Mouse (Mus musculus) forebrain, embryonic 16.5 days (tissue): Measurements from ENCODE around the gene Pakap. TPM values are rescaled to one million over a fixed set of nuclear protein-coding genes. Genes with fewer than 3 reads are reported as not detected.
A peak's percentile ranks its signal among the peaks of the same experiment; 100 is the strongest.

ENCODE experiments used
- ATAC-seq: fragments of 200-750 bp; cut with Nextera tagmentation; 2 replicates; pipeline ENCODE4 v1.8.0; 2017; ENCODE audit warnings: mild to moderate bottlenecking, moderate library complexity
- H3K27ac ChIP-seq: fragments of 300-500 bp; sonication (generic); 2 replicates; pipeline ENCODE4 v1.5.1; 2014; ENCODE audit warnings: low read length, control low read depth
- H3K27me3 ChIP-seq: fragments of 300-500 bp; sonication (generic); replicated peaks from 2 replicates; pipeline ENCODE4 v1.6.1; 2014; ENCODE audit warnings: low read length; ENCODE audit not compliant: control insufficient read depth, insufficient read depth
- H3K36me3 ChIP-seq: fragments of 300-500 bp; sonication (generic); 2 replicates; pipeline ENCODE4 v1.6.1; 2014; ENCODE audit not compliant: control insufficient read depth, insufficient read depth
- H3K4me1 ChIP-seq: fragments of 300-500 bp; sonication (generic); replicated peaks from 2 replicates; pipeline ENCODE4 v1.6.1; 2014; ENCODE audit warnings: low read length; ENCODE audit not compliant: control insufficient read depth, insufficient read depth
- H3K4me2 ChIP-seq: fragments of 300-500 bp; sonication (generic); 2 replicates; pipeline ENCODE4 v1.6.1; 2014; ENCODE audit warnings: mild to moderate bottlenecking, low read length, control low read depth
- H3K4me3 ChIP-seq: fragments of 300-500 bp; sonication (generic); replicated peaks from 2 replicates; pipeline ENCODE4 v1.5.1; 2014; ENCODE audit warnings: mild to moderate bottlenecking, low read length, control low read depth
- H3K9ac ChIP-seq: fragments of 300-500 bp; sonication (generic); replicated peaks from 2 replicates; pipeline ENCODE4 v1.6.1; 2014; ENCODE audit warnings: low read depth, low read length, control low read depth
- H3K9me3 ChIP-seq: fragments of 300-500 bp; sonication (generic); 2 replicates; pipeline ENCODE4 v1.6.1; 2016; ENCODE audit warnings: low read length; ENCODE audit not compliant: control insufficient read depth
- WGBS: fragments of 180-500 bp; shearing (Covaris S2); extraction: QIAGEN DNeasy Blood & Tissue Kit; methylation state at CpG from one replicate; pipeline ENCODE4 v1.1.7; 2014; 5-methylcytosine and 5-hydroxymethylcytosine counted together
- polyA plus RNA-seq: library from polyadenylated mRNA; unstranded; fragments of >200 nt; fragmentation: Nextera tagmentation; extraction: Ambion mirVana; gene quantifications from 2 replicates; pipeline ENCODE4 v1.2.1, GENCODE M21; 2015

Gene Pakap
- polyA plus RNA-seq, 1 experiment from 2014 or later = 6.4 TPM

GRCm38 (mm10) chr4:57568268-57569068, 489 bp downstream of the Pakap start:
- H3K27ac ChIP-seq = peak overlapping the region; percentile 13; the same call in 1 of the 2 replicates
- peak overlapping the region; percentile 76 for H3K9ac ChIP-seq
- H3K4me1 ChIP-seq = peaks cover 12% of the 10 kb centered on the region
- peak overlapping the region; percentile 66 for H3K4me3 ChIP-seq
- ATAC-seq = no peak; the same call in none of the 2 replicates
- no peaks in the 10 kb centered on the region for H3K36me3 ChIP-seq
- H3K9me3 ChIP-seq = no peaks in the 10 kb centered on the region
- peaks cover 4% of the 10 kb centered on the region; the same call in 1 of the 2 replicates for H3K27me3 ChIP-seq
- WGBS = 47% methylated on average over 19 of the region's 19 CpGs
- peak overlapping the region; percentile 88 for H3K4me2 ChIP-seq

- no peak overlapping the region for H3K4me3 ChIP-seq
- no peak overlapping the region for H3K4me2 ChIP-seq
- H3K9me3 ChIP-seq = no peaks in the 10 kb centered on the region
- no peak overlapping the region for H3K27ac ChIP-seq
- no peak overlapping the region for H3K9ac ChIP-seq
- peaks cover 12% of the 10 kb centered on the region for H3K4me1 ChIP-seq
- peaks cover 4% of the 10 kb centered on the region; the same call in 1 of the 2 replicates for H3K27me3 ChIP-seq
- H3K36me3 ChIP-seq = no peaks in the 10 kb centered on the region
- 89% methylated on average over 4 of the region's 4 CpGs for WGBS
- ATAC-seq = no peak
Measured at GRCm38 (mm10) chr4:57569069-57569355, 1.0 kb downstream of the Pakap start.

DNA sequence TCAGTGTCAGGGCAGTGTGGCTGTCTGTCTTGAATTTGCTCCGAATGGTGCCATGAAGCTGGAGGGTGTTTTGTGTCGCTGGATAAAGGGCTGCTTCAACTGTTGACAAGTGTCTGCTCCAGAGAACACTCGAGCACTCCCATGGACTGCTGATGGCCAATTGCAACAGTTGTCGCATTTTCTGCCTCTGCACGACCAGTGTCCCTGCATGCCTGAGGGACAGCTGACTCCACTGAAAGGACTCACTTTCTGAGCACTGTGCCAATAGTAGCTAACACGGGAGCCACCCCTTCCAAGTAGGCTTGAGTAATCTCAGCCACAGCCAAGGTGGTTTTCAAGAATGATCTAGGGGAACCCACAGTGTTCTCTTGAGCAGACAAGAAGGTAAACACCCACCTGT, 1.7 kb downstream of the Pakap start:
- WGBS = 66% methylated on average over 6 of the region's 6 CpGs
- Histone ChIP-seq H3K4me3 (no peak overlapping the region), H3K9ac (no peak overlapping the region), H3K27me3 (peaks cover 4% of the 10 kb centered on the region; the same call in 1 of the 2 replicates), H3K4me1 (peaks cover 12% of the 10 kb centered on the region), H3K9me3 (no peaks in the 10 kb centered on the region), H3K4me2 (no peak overlapping the region), H3K36me3 (no peaks in the 10 kb centered on the region), H3K27ac (no peak overlapping the region)
- no peak for ATAC-seq

GRCm38 (mm10) chr4:57570229-57570628, 2.2 kb downstream of the Pakap start:
- Histone ChIP-seq H3K4me1 (peaks cover 12% of the 10 kb centered on the region), H3K27me3 (peaks cover 4% of the 10 kb centered on the region; the same call in 1 of the 2 replicates), H3K27ac (no peak overlapping the region), H3K4me3 (no peak overlapping the region), H3K9me3 (no peaks in the 10 kb centered on the region), H3K36me3 (no peaks in the 10 kb centered on the region), H3K9ac (no peak overlapping the region), H3K4me2 (no peak overlapping the region)
- WGBS = 81% methylated on average over 3 of the region's 3 CpGs
- ATAC-seq = no peak

- Histone ChIP-seq H3K4me2 (no peak overlapping the region), H3K4me1 (no peaks in the 10 kb centered on the region), H3K36me3 (no peaks in the 10 kb centered on the region), H3K27ac (no peak overlapping the region), H3K4me3 (no peak overlapping the region), H3K27me3 (no peaks in the 10 kb centered on the region), H3K9ac (no peak overlapping the region), H3K9me3 (no peaks in the 10 kb centered on the region)
- ATAC-seq = no peak
- WGBS = 87% methylated on average over 3 of the region's 3 CpGs
Measured at GRCm38 (mm10) chr4:57574181-57574580, 6.2 kb downstream of the Pakap start.

DNA sequence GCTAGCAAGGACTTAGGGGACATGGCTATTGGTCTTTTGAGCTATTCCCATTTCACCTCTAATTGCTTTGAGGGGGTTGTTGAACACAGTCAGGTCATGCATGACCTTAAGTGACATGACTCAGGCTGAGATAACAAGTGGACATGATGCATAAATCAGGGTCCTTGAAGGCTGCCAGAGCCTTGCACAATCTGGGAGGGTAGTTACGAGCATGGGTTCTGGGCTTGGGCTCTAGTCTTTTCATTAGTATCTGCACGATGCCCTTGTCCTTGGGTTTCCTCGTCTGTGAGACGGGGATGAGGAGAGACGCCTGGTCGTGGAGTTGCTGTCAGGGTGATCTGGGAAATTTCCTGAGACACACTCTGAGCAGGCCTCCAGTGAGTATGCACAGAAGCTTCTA, 6.7 kb downstream of the Pakap start:
- Histone ChIP-seq H3K36me3 (no peaks in the 10 kb centered on the region), H3K27ac (no peak overlapping the region), H3K4me3 (no peak overlapping the region), H3K9ac (no peak overlapping the region), H3K27me3 (no peaks in the 10 kb centered on the region), H3K4me2 (no peak overlapping the region), H3K4me1 (no peaks in the 10 kb centered on the region), H3K9me3 (no peaks in the 10 kb centered on the region)
- ATAC-seq = no peak
- WGBS = 85% methylated on average over 6 of the region's 6 CpGs

DNA sequence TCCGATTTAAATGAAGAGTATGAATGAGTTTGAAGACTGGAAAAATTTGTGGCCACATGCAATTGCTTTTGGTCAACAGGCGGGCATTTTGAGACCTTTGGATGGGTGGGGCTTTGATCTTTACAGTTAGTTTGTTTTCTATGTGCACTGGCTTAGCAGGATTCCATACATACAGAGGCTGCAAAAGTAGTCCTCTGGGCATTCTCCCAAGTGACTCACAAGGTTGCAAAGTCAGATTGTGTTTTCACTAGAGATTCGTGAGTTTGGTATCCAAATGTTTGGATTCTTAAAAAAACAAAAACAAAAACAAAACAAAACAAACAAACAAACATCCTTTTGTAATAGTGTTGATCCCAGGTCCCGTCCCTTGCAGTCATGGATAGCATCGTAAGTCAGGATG, 7.7 kb downstream of the Pakap start:
- WGBS = 79% methylated on average over 5 of the region's 5 CpGs
- H3K27me3 ChIP-seq = no peaks in the 10 kb centered on the region
- H3K9me3 ChIP-seq = 0 out of 2 replicates have a peak, but pooled peaks cover 3% of the 10 kb centered on the region

GRCm38 (mm10) chr4:57576095-57576494, 8.1 kb downstream of the Pakap start:
- 0 out of 2 replicates have a peak, but pooled peaks cover 3% of the 10 kb centered on the region for H3K9me3 ChIP-seq
- 83% methylated on average over 11 of the region's 11 CpGs for whole genome bisulfite sequencing
- H3K27me3 ChIP-seq = no peaks in the 10 kb centered on the region
- peak; percentile 62; the same call in 1 of the 2 replicates for ATAC-seq
- no peak overlapping the region for H3K9ac ChIP-seq
- no peaks in the 10 kb centered on the region for H3K36me3 ChIP-seq
- H3K4me2 ChIP-seq = no peak overlapping the region
- H3K27ac ChIP-seq = no peak overlapping the region
- no peaks in the 10 kb centered on the region for H3K4me1 ChIP-seq
- no peak overlapping the region for H3K4me3 ChIP-seq

More for the DNA sequence above, 7.7 kb downstream of the Pakap start:
- no peak overlapping the region for H3K9ac ChIP-seq
- H3K4me1 ChIP-seq = no peaks in the 10 kb centered on the region
- H3K4me3 ChIP-seq = no peak overlapping the region
- no peaks in the 10 kb centered on the region for H3K36me3 ChIP-seq
- H3K4me2 ChIP-seq = no peak overlapping the region
- no peak for ATAC-seq
- no peak overlapping the region for H3K27ac ChIP-seq

GRCm38 (mm10) chr4:57579683-57580082, 11.7 kb downstream of the Pakap start:
- Histone ChIP-seq H3K4me2 (no peak overlapping the region), H3K9me3 (0 out of 2 replicates have a peak, but pooled peaks cover 3% of the 10 kb centered on the region), H3K9ac (no peak overlapping the region), H3K36me3 (no peaks in the 10 kb centered on the region), H3K27ac (no peak overlapping the region), H3K4me1 (no peaks in the 10 kb centered on the region), H3K27me3 (no peaks in the 10 kb centered on the region), H3K4me3 (no peak overlapping the region)
- no peak for ATAC-seq
- WGBS = 84% methylated on average over 10 of the region's 10 CpGs
